Mouse (Mus musculus): ENCODE measurements around the gene Tmprss11c. TPM values are rescaled to one million over a fixed set of nuclear protein-coding genes. Genes with fewer than 3 reads are reported as not detected.
"Not testable (repeated sequence)": the region's sequence is repeated elsewhere in the genome, so short reads cannot be mapped to it uniquely, and the experiment has no call there.

The Tmprss11c gene
- not detected in 2 replicates for polyA plus RNA-seq (2014; fragmentation: Nextera tagmentation; extraction: Ambion mirVana)

DNA sequence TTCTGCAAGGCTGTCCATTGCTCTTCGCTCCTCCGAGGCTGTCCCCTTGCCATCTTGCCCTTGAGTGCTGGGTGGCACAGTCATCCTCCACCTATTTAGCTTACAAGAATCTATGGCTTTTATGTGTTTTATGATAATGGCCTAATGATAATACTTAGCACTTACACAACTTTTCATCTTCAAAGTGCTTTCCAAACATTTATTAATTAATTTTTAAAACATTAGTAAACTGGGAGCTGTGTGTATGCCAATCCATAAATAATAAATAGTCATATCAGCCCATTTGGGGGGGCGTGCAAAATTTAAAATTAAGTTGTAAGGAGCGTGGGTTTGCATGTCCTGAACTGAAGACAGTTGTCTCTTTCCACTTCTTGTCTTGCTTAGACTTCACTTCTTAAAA, at the start of gene Tmprss11c:
Gene Tmprss11c, minus strand, starts transcription at position 101 of the 400 bp plus-strand sequence.
- 77% methylated on average over 4 of the region's 4 CpGs for WGBS
- no peak for ATAC-seq (ENCODE audit: insufficient number of reproducible peaks, insufficient read depth, low FRiP score, low read depth)
- Histone ChIP-seq H3K27me3 (ENCODE audit: control insufficient read depth, insufficient read depth, low read length) (no peaks in the 10 kb centered on the region), H3K36me3 (ENCODE audit: control insufficient read depth, insufficient read depth, low read length) (no peaks in the 10 kb centered on the region), H3K4me2 (ENCODE audit: low read length) (no peak within 1 kb of the TSS), H3K9me3 (ENCODE audit: control insufficient read depth, low read length) (no peaks in the 10 kb centered on the region), H3K27ac (replicated peaks in 1 of 2; ENCODE audit: control insufficient read depth in 1 of 2, insufficient read depth in 1 of 2, low read depth in 2 of 2, low read length in 2 of 2) (no peak within 1 kb of the TSS), H3K4me1 (ENCODE audit: control insufficient read depth in 2 of 2, insufficient read depth in 2 of 2, low read length in 2 of 2) (no peaks in the 10 kb centered on the region), H3K4me3 (ENCODE audit: control insufficient read depth in 1 of 2, insufficient read depth in 1 of 2, low read depth in 1 of 2, low read length in 2 of 2) (no peak within 1 kb of the TSS), H3K9ac (ENCODE audit: low read length) (no peak within 1 kb of the TSS)

DNA sequence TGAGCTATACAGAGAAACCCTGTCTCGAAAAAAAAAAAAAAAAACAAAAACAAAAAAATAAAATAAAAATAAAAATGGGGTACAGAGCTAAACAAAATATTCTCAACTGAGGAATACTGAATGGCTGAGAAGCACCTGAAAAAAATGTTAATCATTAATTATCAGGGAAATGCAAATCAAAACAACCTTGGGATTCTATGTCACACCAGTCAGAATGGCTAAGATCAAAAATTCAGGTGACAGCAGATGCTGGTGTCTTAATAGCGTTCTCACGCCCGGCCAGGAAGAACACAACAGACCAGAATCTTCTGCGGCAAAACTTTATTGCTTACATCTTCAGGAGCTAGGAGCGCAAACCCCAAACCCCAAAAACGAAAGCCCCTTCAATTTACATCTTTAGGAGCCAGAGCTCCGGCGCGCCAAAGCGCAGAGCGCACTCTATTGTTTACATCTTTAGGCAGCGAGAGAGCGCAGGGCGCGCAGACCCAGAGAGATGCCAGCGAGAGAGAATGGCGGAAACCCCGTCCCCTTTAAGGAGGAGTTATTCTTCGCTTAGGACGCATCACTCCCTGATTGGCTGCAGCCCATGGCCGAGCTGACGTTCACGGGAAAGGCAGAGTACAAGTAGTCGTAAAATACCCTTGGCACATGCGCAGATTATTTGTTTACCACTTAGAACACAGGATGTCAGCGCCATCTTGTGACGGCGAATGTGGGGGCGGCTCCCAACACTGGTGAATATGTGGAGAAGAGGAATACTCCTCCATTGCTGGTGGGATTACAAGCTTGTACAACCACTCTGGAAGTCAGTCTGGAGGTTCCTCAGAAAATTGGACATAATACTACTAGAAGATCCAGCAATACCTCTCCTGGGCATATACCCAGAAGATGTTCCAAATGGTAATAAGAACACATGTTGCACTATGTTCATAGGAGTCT, 29.2 kb upstream of the Tmprss11c start:
- not testable (repeated sequence) for ATAC-seq (ENCODE audit: insufficient number of reproducible peaks, insufficient read depth, low FRiP score, low read depth); H3K9ac ChIP-seq (ENCODE audit: low read length); H3K4me1 ChIP-seq (ENCODE audit: control insufficient read depth in 2 of 2, insufficient read depth in 2 of 2, low read length in 2 of 2); H3K9me3 ChIP-seq (ENCODE audit: control insufficient read depth, low read length); H3K27ac ChIP-seq (replicated peaks in 1 of 2; ENCODE audit: control insufficient read depth in 1 of 2, insufficient read depth in 1 of 2, low read depth in 2 of 2, low read length in 2 of 2); H3K36me3 ChIP-seq (ENCODE audit: control insufficient read depth, insufficient read depth, low read length); H3K27me3 ChIP-seq (ENCODE audit: control insufficient read depth, insufficient read depth, low read length)
- H3K4me2 ChIP-seq (ENCODE audit: low read length) = peak overlapping the region; percentile 44
- peak overlapping the region; percentile 30 to 41; a peak in 3 of 4 replicates for H3K4me3 ChIP-seq (ENCODE audit: control insufficient read depth in 1 of 2, insufficient read depth in 1 of 2, low read depth in 1 of 2, low read length in 2 of 2)
- WGBS = 47% methylated on average over 28 of the region's 30 CpGs

DNA sequence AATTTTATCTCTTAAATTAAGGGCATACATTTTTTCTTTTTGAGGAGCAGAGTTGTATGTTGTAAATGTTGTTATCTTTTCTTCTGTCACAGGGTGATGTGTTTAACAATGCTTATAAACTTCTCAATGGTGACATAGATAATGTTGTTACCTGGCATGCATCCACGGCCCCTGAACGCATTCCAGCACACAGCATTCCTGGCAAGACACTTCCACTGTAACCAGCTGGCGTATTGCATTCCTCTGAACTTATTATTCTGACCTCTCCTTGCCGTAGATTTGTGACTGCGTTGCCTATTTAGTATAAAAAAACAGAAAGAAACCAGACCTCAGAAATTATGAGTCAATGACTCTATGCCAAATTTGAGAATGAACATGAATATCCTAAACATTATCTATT, 17.0 kb upstream of the Tmprss11c start:
- no peak overlapping the region for H3K4me3 ChIP-seq (ENCODE audit: control insufficient read depth in 1 of 2, insufficient read depth in 1 of 2, low read depth in 1 of 2, low read length in 2 of 2)
- H3K9me3 ChIP-seq (ENCODE audit: control insufficient read depth, low read length) = no peaks in the 10 kb centered on the region
- H3K27ac ChIP-seq (replicated peaks in 1 of 2; ENCODE audit: control insufficient read depth in 1 of 2, insufficient read depth in 1 of 2, low read depth in 2 of 2, low read length in 2 of 2) = no peak overlapping the region
- H3K4me1 ChIP-seq (ENCODE audit: control insufficient read depth in 2 of 2, insufficient read depth in 2 of 2, low read length in 2 of 2) = no peaks in the 10 kb centered on the region
- H3K9ac ChIP-seq (ENCODE audit: low read length) = no peak overlapping the region
- no peaks in the 10 kb centered on the region for H3K36me3 ChIP-seq (ENCODE audit: control insufficient read depth, insufficient read depth, low read length)
- no peak overlapping the region for H3K4me2 ChIP-seq (ENCODE audit: low read length)
- no peaks in the 10 kb centered on the region for H3K27me3 ChIP-seq (ENCODE audit: control insufficient read depth, insufficient read depth, low read length)
- ATAC-seq (ENCODE audit: insufficient number of reproducible peaks, insufficient read depth, low FRiP score, low read depth) = no peak
- WGBS = 26% methylated on average over 5 of the region's 5 CpGs

GRCm38 (mm10) chr5:86303877-86304276, 14.8 kb upstream of the Tmprss11c start:
- no peak for ATAC-seq (ENCODE audit: insufficient number of reproducible peaks, insufficient read depth, low FRiP score, low read depth)
- no peaks in the 10 kb centered on the region for H3K9me3 ChIP-seq (ENCODE audit: control insufficient read depth, low read length)
- WGBS = 84% methylated on average over 8 of the region's 8 CpGs
- no peak overlapping the region for H3K27ac ChIP-seq (replicated peaks in 1 of 2; ENCODE audit: control insufficient read depth in 1 of 2, insufficient read depth in 1 of 2, low read depth in 2 of 2, low read length in 2 of 2)
- no peaks in the 10 kb centered on the region for H3K4me1 ChIP-seq (ENCODE audit: control insufficient read depth in 2 of 2, insufficient read depth in 2 of 2, low read length in 2 of 2)
- H3K27me3 ChIP-seq (ENCODE audit: control insufficient read depth, insufficient read depth, low read length) = no peaks in the 10 kb centered on the region
- H3K9ac ChIP-seq (ENCODE audit: low read length) = no peak overlapping the region
- no peak overlapping the region for H3K4me3 ChIP-seq (ENCODE audit: control insufficient read depth in 1 of 2, insufficient read depth in 1 of 2, low read depth in 1 of 2, low read length in 2 of 2)
- no peak overlapping the region for H3K4me2 ChIP-seq (ENCODE audit: low read length)
- H3K36me3 ChIP-seq (ENCODE audit: control insufficient read depth, insufficient read depth, low read length) = no peaks in the 10 kb centered on the region

DNA sequence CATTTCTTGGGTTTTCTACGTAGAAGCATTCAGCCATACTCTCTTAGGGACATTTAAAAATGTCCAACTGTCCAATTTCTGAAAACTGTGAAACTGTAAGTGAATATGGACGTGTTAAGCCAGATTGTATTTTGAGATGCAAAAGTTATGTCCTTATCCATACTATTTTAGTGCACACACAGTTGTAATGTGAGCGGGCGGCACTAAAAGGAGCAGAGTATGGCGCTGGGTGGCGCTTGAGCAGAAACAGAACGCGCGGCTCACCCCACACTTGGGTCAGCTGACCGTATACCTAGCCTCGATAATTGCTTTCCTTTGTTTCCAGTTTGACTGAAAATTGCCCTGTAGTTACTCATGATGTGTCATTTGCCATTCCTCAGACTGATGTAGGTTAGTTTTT, 42.5 kb downstream of the Tmprss11c start:
- Histone ChIP-seq H3K27ac (replicated peaks in 1 of 2; ENCODE audit: control insufficient read depth in 1 of 2, insufficient read depth in 1 of 2, low read depth in 2 of 2, low read length in 2 of 2) (no peak overlapping the region), H3K36me3 (ENCODE audit: control insufficient read depth, insufficient read depth, low read length) (no peaks in the 10 kb centered on the region), H3K4me2 (ENCODE audit: low read length) (no peak overlapping the region), H3K9ac (ENCODE audit: low read length) (no peak overlapping the region), H3K27me3 (ENCODE audit: control insufficient read depth, insufficient read depth, low read length) (no peaks in the 10 kb centered on the region), H3K9me3 (ENCODE audit: control insufficient read depth, low read length) (no peaks in the 10 kb centered on the region), H3K4me1 (ENCODE audit: control insufficient read depth in 2 of 2, insufficient read depth in 2 of 2, low read length in 2 of 2) (no peaks in the 10 kb centered on the region), H3K4me3 (ENCODE audit: control insufficient read depth in 1 of 2, insufficient read depth in 1 of 2, low read depth in 1 of 2, low read length in 2 of 2) (no peak overlapping the region)
- 85% methylated on average over 11 of the region's 11 CpGs for WGBS
- no peak for ATAC-seq (ENCODE audit: insufficient number of reproducible peaks, insufficient read depth, low FRiP score, low read depth)

DNA sequence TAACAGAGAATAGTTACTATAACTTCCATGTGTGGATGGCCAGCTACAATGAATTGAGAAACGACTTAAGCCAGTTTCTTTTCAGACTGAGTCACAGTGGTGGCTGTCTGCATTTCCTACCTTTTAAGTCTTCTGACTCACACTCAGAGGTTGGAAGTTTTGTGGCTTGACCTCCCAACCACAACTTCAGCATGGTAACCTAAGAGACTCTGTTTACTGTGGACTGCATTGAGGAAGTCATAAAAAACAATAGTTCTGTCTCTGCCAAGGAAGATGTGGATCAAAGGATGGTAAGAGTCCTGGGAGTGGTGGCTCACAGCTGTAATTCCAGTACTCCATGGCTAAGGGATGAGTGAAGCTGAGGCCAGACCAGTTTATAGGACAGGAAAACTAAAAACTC, 44.2 kb downstream of the Tmprss11c start:
- WGBS = 63% methylated on average over 1 of the region's 1 CpGs
- Histone ChIP-seq H3K27me3 (ENCODE audit: control insufficient read depth, insufficient read depth, low read length) (no peaks in the 10 kb centered on the region), H3K9ac (ENCODE audit: low read length) (no peak overlapping the region), H3K4me2 (ENCODE audit: low read length) (no peak overlapping the region), H3K27ac (replicated peaks in 1 of 2; ENCODE audit: control insufficient read depth in 1 of 2, insufficient read depth in 1 of 2, low read depth in 2 of 2, low read length in 2 of 2) (no peak overlapping the region), H3K9me3 (ENCODE audit: control insufficient read depth, low read length) (no peaks in the 10 kb centered on the region), H3K36me3 (ENCODE audit: control insufficient read depth, insufficient read depth, low read length) (no peaks in the 10 kb centered on the region), H3K4me1 (ENCODE audit: control insufficient read depth in 2 of 2, insufficient read depth in 2 of 2, low read length in 2 of 2) (no peaks in the 10 kb centered on the region), H3K4me3 (ENCODE audit: control insufficient read depth in 1 of 2, insufficient read depth in 1 of 2, low read depth in 1 of 2, low read length in 2 of 2) (no peak overlapping the region)
- ATAC-seq (ENCODE audit: insufficient number of reproducible peaks, insufficient read depth, low FRiP score, low read depth) = no peak

DNA sequence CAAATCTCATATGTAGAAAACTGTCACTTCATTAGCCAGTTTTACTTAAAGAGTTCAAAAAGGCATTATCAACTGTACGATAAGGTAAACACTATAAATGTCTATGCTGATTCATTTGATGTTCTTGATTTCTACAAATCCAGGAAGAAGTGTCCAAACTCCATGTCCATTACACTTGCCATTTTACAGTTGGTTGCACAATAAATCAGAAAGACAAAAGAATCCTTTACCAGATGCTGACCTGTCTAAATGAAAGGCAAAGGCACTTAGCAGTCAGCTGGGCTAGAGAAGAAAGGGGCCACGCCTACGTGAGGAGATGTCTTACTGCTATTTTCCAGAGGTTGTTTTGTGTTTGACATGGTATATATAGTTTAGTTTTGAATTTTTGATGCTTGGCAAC, 44.8 kb downstream of the Tmprss11c start:
- Histone ChIP-seq H3K4me2 (ENCODE audit: low read length) (no peak overlapping the region), H3K36me3 (ENCODE audit: control insufficient read depth, insufficient read depth, low read length) (no peaks in the 10 kb centered on the region), H3K27me3 (ENCODE audit: control insufficient read depth, insufficient read depth, low read length) (no peaks in the 10 kb centered on the region), H3K9me3 (ENCODE audit: control insufficient read depth, low read length) (no peaks in the 10 kb centered on the region), H3K4me3 (ENCODE audit: control insufficient read depth in 1 of 2, insufficient read depth in 1 of 2, low read depth in 1 of 2, low read length in 2 of 2) (no peak overlapping the region), H3K9ac (ENCODE audit: low read length) (no peak overlapping the region), H3K4me1 (ENCODE audit: control insufficient read depth in 2 of 2, insufficient read depth in 2 of 2, low read length in 2 of 2) (no peaks in the 10 kb centered on the region), H3K27ac (replicated peaks in 1 of 2; ENCODE audit: control insufficient read depth in 1 of 2, insufficient read depth in 1 of 2, low read depth in 2 of 2, low read length in 2 of 2) (no peak overlapping the region)
- 84% methylated on average over 3 of the region's 3 CpGs for WGBS
- no peak for ATAC-seq (ENCODE audit: insufficient number of reproducible peaks, insufficient read depth, low FRiP score, low read depth)
